Mouse (Mus musculus) hindbrain, embryonic 11.5 days (tissue): Measurements from ENCODE around the gene Ccdc30. TPM values are rescaled to one million over a fixed set of nuclear protein-coding genes. Genes with fewer than 3 reads are reported as not detected.
A peak's percentile ranks its signal among the peaks of the same experiment; 100 is the strongest.

Source experiments
- ATAC-seq: fragments of 200-750 bp; cut with Nextera tagmentation; 2 replicates; pipeline ENCODE4 v1.8.0; 2017; ENCODE audit warnings: mild to moderate bottlenecking, moderate TSS enrichment, moderate library complexity; ENCODE audit not compliant: low FRiP score
- DNase-seq: peaks from one replicate; pipeline ENCODE4 v3.0.0-alpha.2; 2015; ENCODE audit warnings: low spot score
- H3K27ac ChIP-seq: fragments of 300-500 bp; sonication (generic); 2 replicates; pipeline ENCODE4 v1.5.1; 2014; ENCODE audit warnings: mild to moderate bottlenecking, low read depth, low read length
- H3K27me3 ChIP-seq: fragments of 300-500 bp; sonication (generic); 2 replicates; pipeline ENCODE4 v1.6.1; 2014; ENCODE audit warnings: mild to moderate bottlenecking, low read length, moderate library complexity, mixed read lengths; ENCODE audit not compliant: control insufficient read depth, insufficient read depth
- H3K36me3 ChIP-seq: fragments of 300-500 bp; sonication (generic); 2 replicates; pipeline ENCODE4 v1.6.1; 2014; ENCODE audit warnings: mild to moderate bottlenecking, low read length, moderate library complexity, mixed read lengths; ENCODE audit not compliant: control insufficient read depth, insufficient read depth
- H3K4me1 ChIP-seq: fragments of 300-500 bp; sonication (generic); replicated peaks from 2 replicates; pipeline ENCODE4 v1.6.1; 2014; ENCODE audit warnings: low read length, mixed read lengths; ENCODE audit not compliant: control insufficient read depth, insufficient read depth
- H3K4me2 ChIP-seq: fragments of 300-500 bp; sonication (generic); replicated peaks from 2 replicates; pipeline ENCODE4 v1.6.1; 2014; ENCODE audit warnings: mild to moderate bottlenecking, low read depth, low read length
- H3K4me3 ChIP-seq: fragments of 300-500 bp; sonication (generic); 2 replicates; pipeline ENCODE4 v1.5.1; 2014; ENCODE audit warnings: low read depth, low read length
- H3K9ac ChIP-seq: fragments of 300-500 bp; sonication (generic); 2 replicates; pipeline ENCODE4 v1.6.1; 2014; ENCODE audit warnings: low read depth, low read length
- H3K9me3 ChIP-seq: fragments of 300-500 bp; sonication (generic); 2 replicates; pipeline ENCODE4 v1.6.1; 2016; ENCODE audit warnings: low read length; ENCODE audit not compliant: control insufficient read depth
- WGBS: fragments of 180-500 bp; shearing (Covaris S2); extraction: QIAGEN DNeasy Blood & Tissue Kit; methylation state at CpG from one replicate; pipeline ENCODE4 v1.1.7; 2014; 5-methylcytosine and 5-hydroxymethylcytosine counted together
- polyA plus RNA-seq: library from polyadenylated mRNA; unstranded; fragments of >200 nt; fragmentation: Nextera tagmentation; extraction: Ambion mirVana; gene quantifications from 2 replicates; pipeline ENCODE4 v1.2.1, GENCODE M21; 2014

Ccdc30 gene
- polyA plus RNA-seq = 12.6 and 13.9 TPM in 2 replicates

GRCm38 (mm10) chr4:119415072-119415753 lies at the start of gene Ccdc30:
Ccdc30 (minus strand) TSS chr4:119415521.
- ATAC-seq = peak; percentile 100

GRCm38 (mm10) chr4:119463756-119464419 lies 48.6 kb upstream of the Ccdc30 start:
- H3K4me2 ChIP-seq = no peak overlapping the region
- no peaks in the 10 kb centered on the region for H3K36me3 ChIP-seq
- H3K9me3 ChIP-seq = no peaks in the 10 kb centered on the region
- DNase-seq (no peak), ATAC-seq (no peak)
- no peak overlapping the region for H3K4me3 ChIP-seq
- H3K4me1 ChIP-seq = no peaks in the 10 kb centered on the region
- H3K27me3 ChIP-seq = no peaks in the 10 kb centered on the region
- 87% methylated on average over 13 of the region's 13 CpGs for WGBS
- H3K27ac ChIP-seq = no peak overlapping the region
- H3K9ac ChIP-seq = no peak overlapping the region

More at GRCm38 (mm10) chr4:119415072-119415753, at the start of gene Ccdc30:
- peak within 1 kb of the TSS; percentile 81 for H3K4me2 ChIP-seq
- no peaks in the 10 kb centered on the region for H3K9me3 ChIP-seq
- H3K4me3 ChIP-seq = peak within 1 kb of the TSS; percentile 60
- H3K9ac ChIP-seq = peak within 1 kb of the TSS; percentile 67
- H3K27me3 ChIP-seq = no peaks in the 10 kb centered on the region; the same call in 1 of the 2 replicates
- peak; percentile 97 for DNase-seq
- WGBS = under 1% methylated on average over 49 of the region's 49 CpGs
- peak within 1 kb of the TSS; percentile 33; the same call in 1 of the 2 replicates for H3K27ac ChIP-seq
- no peaks in the 10 kb centered on the region for H3K36me3 ChIP-seq
- H3K4me1 ChIP-seq = no peaks in the 10 kb centered on the region

GRCm38 (mm10) chr4:119462858-119463755 lies 47.8 kb upstream of the Ccdc30 start:
- Histone ChIP-seq H3K9ac (no peak overlapping the region), H3K9me3 (no peaks in the 10 kb centered on the region), H3K4me2 (no peak overlapping the region), H3K36me3 (no peaks in the 10 kb centered on the region), H3K27ac (no peak overlapping the region), H3K4me3 (no peak overlapping the region), H3K4me1 (no peaks in the 10 kb centered on the region), H3K27me3 (no peaks in the 10 kb centered on the region)
- ATAC-seq (no peak), DNase-seq (no peak)
- 62% methylated on average over 11 of the region's 11 CpGs for WGBS

DNA sequence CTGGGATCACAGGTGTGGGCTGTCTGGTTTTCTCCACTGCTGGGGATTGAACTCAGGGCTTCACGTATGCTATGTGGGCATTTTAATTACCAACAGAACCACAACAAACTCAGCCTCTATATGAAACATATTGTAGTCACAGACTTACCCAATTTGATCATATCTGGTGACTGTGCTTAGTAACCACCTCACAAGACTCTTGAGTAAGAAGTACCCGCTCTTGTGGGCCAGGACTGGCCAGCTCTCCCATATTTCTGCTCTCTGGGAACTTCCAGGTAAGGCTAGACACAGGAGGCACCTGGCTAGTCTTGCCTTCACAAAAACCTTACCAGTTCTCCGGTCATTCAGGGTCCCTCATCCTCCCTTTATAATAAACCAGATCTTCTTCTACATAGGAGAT lies 47.1 kb upstream of the Ccdc30 start:
- no peak for ATAC-seq
- WGBS = 83% methylated on average over 3 of the region's 3 CpGs
- DNase-seq = no peak

DNA sequence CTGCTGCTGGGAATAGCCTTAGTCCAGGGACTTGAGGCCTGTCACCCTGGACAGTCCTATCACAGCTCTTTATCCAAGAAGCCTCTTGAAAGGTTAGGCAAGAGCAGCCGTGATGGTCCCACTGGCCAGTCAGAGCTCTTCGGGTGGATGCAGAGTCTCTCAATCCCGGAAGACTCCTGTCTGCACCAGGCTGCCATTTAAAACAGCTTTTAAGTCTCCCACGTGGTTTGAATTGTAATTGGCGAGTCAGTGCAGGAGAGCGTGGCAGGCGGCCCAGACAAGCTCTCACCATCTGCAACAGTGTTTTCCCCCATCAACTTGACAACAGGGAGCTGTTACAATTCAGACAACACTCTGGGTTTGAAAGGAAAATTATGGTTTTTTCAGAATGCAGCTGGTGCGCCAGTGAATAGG lies 45.4 kb upstream of the Ccdc30 start:
- peak overlapping the region; percentile 51 for H3K27ac ChIP-seq
- H3K4me2 ChIP-seq = no peak overlapping the region
- no peak overlapping the region for H3K9ac ChIP-seq
- no peaks in the 10 kb centered on the region for H3K9me3 ChIP-seq
- ATAC-seq (peak; percentile 85), DNase-seq (peak; percentile 41)
- H3K27me3 ChIP-seq = no peaks in the 10 kb centered on the region
- no peaks in the 10 kb centered on the region for H3K4me1 ChIP-seq
- no peaks in the 10 kb centered on the region for H3K36me3 ChIP-seq
- H3K4me3 ChIP-seq = no peak overlapping the region
- 56% methylated on average over 8 of the region's 8 CpGs for WGBS

More for the DNA sequence above, 47.1 kb upstream of the Ccdc30 start:
- H3K36me3 ChIP-seq = no peaks in the 10 kb centered on the region
- H3K9me3 ChIP-seq = no peaks in the 10 kb centered on the region
- no peak overlapping the region for H3K9ac ChIP-seq
- H3K27ac ChIP-seq = no peak overlapping the region
- H3K4me3 ChIP-seq = no peak overlapping the region
- no peak overlapping the region for H3K4me2 ChIP-seq
- no peaks in the 10 kb centered on the region for H3K27me3 ChIP-seq
- no peaks in the 10 kb centered on the region for H3K4me1 ChIP-seq

DNA sequence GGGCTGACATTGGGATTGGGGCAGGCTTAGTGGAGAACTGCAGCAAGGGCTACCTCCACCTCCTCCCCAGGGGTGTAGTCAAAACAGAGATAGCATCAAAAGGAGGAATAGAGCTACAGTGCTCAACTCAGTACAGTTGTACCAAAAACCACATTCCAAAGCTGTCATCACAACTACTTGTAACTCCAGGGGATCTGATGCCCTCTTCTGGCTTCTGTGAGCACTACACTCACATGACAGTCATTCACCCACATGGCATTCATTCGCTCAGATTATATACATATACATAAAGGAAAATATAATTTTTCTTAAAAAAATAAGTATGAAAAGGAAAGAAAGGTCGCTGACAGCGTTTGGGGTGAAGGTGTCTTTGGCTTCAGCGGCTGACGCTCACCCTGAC lies 45.0 kb upstream of the Ccdc30 start:
- Histone ChIP-seq H3K4me1 (no peaks in the 10 kb centered on the region), H3K27ac (peak overlapping the region; percentile 51), H3K27me3 (no peaks in the 10 kb centered on the region), H3K4me3 (no peak overlapping the region), H3K4me2 (no peak overlapping the region), H3K9me3 (no peaks in the 10 kb centered on the region), H3K36me3 (no peaks in the 10 kb centered on the region), H3K9ac (no peak overlapping the region)
- peak; percentile 38 for DNase-seq
- ATAC-seq = peak; percentile 41; the same call in 1 of the 2 replicates
- 73% methylated on average over 5 of the region's 5 CpGs for WGBS

DNA sequence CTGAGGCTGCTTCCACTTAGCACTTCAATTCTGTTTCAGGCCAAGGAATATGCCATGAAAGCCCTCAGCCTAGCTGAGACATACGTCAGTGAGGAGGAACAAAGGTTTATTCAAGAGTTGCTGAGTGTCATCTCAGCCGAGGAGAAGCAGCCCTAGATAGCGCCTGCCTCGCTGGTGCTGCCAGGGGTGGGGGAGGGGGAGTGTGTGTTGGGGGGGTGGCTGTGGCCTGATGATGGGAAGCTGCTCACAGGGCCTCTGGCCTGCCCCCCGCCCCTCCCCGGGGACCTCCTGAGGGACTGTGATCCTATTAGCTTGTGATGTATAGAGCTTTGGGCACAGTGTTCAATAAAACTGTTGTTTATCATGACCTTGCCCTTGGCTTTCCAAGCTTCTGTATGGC lies 38.2 kb upstream of the Ccdc30 start:
- DNase-seq (peak; percentile 58), ATAC-seq (peak; percentile 75)
- H3K27ac ChIP-seq = no peak overlapping the region
- no peak overlapping the region for H3K4me3 ChIP-seq
- H3K9ac ChIP-seq = no peak overlapping the region
- H3K9me3 ChIP-seq = no peaks in the 10 kb centered on the region
- no peaks in the 10 kb centered on the region for H3K4me1 ChIP-seq
- H3K36me3 ChIP-seq = no peaks in the 10 kb centered on the region
- H3K27me3 ChIP-seq = no peaks in the 10 kb centered on the region
- no peak overlapping the region; the same call in 1 of the 2 replicates for H3K4me2 ChIP-seq
- WGBS = 31% methylated on average over 6 of the region's 6 CpGs

DNA sequence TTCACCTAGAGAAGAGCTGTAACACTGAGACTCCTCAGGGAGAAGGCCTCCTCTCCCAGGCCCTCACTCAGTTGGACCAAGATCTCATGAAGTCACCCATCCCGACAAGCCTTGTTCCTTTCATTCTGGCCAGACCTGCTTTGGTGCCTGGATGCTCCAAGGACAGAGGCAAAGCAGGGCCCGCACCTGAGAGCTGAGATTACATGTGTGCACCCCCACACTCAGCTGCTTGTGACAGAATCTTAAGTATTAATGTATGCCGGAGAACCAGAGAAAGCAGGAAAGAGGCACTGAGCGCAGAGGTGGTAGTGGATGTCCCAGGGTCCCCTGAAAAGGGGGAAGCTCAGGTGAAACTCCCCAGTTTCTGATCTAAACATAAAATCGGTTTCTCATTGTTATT lies 37.8 kb upstream of the Ccdc30 start:
- ATAC-seq (peak; percentile 34), DNase-seq (peak; percentile 6)
- Histone ChIP-seq H3K27me3 (no peaks in the 10 kb centered on the region), H3K9ac (no peak overlapping the region), H3K27ac (no peak overlapping the region), H3K4me1 (no peaks in the 10 kb centered on the region), H3K36me3 (no peaks in the 10 kb centered on the region), H3K4me2 (no peak overlapping the region), H3K9me3 (no peaks in the 10 kb centered on the region), H3K4me3 (no peak overlapping the region)
- WGBS = 71% methylated on average over 5 of the region's 5 CpGs
